Mouse (Mus musculus) lung, postnatal 25 days (tissue): ENCODE measurements around the gene Hao2.

Experiments used
- DNase-seq: peaks from one replicate; pipeline ENCODE4 v3.0.0; 2022; ENCODE audit warnings: low spot score

Gene Hao2

GRCm38 (mm10) chr3:98856892-98857291, 36.1 kb downstream of the Hao2 start:
- DNase-seq, result no peak

GRCm38 (mm10) chr3:98855160-98855559, 37.9 kb downstream of the Hao2 start:
- DNase-seq, result no peak

- no peak for DNase-seq
Observed at GRCm38 (mm10) chr3:98853685-98854084, 39.4 kb downstream of the Hao2 start.

DNA sequence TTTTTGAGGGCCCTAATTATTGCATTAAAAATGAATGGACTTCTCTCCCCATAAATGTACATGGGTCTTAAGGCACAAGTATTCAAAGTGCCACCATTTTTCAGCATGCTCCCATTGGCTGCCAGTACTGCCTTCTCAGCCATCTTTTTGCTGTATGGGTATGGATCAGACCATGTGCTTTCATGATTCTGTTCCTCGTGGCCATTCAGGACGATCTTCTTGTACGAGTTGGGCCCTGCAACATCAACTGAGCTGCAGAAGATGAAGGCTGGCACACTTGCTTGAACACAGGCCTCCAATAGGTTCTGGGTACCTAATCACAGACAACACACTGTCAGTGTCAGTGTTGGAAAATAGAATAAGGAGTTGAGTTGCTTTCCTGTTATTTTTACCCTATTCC, 40.0 kb downstream of the Hao2 start:
- no peak for DNase-seq

DNA sequence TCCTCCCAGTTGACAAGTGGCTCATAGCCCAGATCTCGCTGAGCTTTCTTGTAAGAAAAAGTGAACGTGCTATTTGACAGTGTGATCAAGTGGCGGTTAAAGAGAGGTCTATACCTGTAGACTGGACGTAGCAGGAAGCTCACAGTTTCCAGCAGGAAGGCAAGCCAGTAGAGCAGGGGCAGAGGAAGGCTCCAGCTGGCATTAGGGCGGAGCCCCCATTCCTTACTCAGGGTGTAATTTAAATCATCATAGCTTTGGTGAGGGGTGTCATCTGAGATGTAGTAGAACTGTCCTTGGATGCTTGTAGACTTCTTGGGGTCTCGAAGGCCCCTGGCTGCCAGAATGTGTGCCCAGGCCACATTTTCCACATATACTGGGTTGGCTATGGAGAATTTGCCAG, 40.4 kb downstream of the Hao2 start:
- no peak for DNase-seq

- DNase-seq, result no peak
Observed at GRCm38 (mm10) chr3:98851853-98852252, 41.2 kb downstream of the Hao2 start.

GRCm38 (mm10) chr3:98850262-98850661, 42.8 kb downstream of the Hao2 start:
- no peak for DNase-seq

DNA sequence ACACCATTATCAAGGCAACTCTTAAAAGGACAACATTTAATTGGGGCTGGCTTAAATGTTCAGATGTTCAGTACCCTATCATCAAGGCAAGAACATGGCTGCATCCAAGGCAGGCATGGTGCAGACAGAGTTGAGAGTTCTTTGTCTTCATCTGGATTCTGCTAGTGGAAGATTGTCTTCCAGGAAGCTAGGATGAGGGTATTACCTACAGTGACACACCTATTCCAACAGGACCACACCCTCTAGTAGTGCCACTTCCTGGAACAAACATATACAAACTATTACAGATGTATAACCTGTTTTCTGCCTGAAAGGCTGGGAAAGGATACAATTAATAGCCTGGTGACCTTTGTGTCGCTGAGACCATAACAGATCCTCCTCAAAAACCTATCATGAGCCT, 44.1 kb downstream of the Hao2 start:
- no peak for DNase-seq
